Mouse (Mus musculus) gonadal fat pad, adult 2 months (tissue): ENCODE measurements around the gene Usp2. TPM values are rescaled to one million over a fixed set of nuclear protein-coding genes. Genes with fewer than 3 reads are reported as not detected.
A peak's percentile ranks its signal among the peaks of the same experiment; 100 is the strongest.

Experiments used
- DNase-seq: peaks from one replicate; pipeline ENCODE4 v3.0.0-alpha.2; 2012; ENCODE audit warnings: low read depth
- polyA plus RNA-seq: library from polyadenylated mRNA; depleted of rRNA; stranded (reverse); fragments of >200 nt; gene quantifications from 2 replicates; pipeline ENCODE4 v1.2.3, GENCODE M21; 2012

Gene Usp2
- polyA plus RNA-seq, 1 experiment: 19.3 TPM

DNA sequence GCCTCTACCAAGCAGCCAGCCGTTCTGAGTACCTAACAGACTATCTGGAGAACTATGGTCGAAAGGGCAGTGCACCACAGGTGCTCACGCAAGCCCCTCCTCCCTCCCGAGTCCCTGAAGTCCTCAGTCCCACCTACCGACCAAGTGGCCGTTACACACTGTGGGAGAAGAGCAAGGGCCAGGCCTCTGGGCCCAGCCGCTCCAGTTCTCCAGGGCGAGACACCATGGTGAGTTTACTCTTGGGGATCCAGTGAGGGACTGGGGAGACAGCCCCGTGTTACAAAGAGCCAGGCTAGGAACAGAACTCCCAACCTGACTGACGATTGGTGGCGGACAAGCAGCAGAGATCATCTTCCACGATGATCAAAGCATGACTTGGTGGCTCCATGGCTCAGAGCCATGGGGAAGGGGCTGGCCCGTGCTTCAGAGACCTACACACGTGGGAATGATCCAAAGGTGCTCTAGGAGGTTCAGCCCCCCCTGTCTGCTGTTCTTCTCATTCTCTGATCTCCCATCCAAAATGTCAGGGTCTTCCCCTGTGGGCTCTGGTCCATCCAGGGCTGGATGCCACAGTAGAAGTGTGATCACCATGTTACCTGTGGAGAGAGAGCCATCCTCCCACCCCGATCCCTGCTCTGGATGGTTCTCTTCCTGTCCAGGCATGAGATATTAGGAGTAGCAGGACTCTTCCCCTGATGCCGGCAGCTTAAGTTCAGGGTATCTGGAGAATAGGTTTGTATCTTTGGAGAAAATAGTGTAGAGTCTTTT, 9.4 kb downstream of the Usp2 start:
- no peak for DNase-seq

DNA sequence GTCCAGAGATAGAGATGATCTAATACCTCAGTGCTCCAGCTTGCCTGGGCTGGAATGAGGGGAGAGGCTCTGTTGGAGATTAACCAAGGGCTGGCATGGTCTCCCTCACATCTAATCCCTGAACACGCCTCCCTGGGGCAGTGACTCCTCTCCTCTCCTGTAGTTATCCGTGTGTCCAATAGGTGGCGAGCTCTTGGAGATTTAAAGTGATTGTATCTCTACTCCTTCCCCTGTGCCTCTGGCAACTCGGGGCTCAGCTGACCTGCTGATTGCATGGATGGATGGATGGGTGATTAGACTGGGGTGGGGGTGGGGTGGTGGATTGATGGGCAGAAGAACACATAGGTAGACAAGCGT, 9.9 kb downstream of the Usp2 start:
- DNase-seq: no peak

DNA sequence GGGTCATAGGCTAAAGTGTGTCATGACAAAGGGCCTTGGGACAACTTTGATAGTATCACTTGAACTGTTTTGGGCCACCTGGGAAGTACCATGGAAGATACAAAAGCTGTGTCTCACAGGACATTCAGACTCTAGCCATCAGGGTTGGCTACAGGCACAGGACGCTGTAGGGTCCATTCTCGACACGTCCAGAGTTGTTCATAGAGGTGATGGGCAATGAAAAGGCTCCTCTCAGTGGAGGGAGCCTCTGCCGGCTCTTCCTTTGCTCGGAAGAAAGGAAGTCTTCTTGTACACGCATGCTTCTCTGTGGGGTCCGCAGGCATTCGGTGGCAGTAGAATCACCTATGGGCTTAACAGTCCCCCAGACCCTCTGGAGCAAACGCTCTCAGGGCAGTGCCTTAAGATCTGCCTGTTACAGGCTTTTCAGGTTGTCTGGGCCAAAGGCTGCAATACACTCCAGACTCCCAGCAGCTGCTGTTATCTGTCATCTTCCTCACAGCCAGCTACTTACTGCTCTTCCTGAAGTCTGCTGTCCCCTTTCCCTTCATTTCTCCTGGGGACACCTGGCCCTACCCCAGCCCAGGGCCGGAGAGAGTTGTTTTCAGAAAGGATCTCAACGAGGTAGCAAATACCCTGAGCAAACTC, 10.6 kb downstream of the Usp2 start:
- no peak for DNase-seq

DNA sequence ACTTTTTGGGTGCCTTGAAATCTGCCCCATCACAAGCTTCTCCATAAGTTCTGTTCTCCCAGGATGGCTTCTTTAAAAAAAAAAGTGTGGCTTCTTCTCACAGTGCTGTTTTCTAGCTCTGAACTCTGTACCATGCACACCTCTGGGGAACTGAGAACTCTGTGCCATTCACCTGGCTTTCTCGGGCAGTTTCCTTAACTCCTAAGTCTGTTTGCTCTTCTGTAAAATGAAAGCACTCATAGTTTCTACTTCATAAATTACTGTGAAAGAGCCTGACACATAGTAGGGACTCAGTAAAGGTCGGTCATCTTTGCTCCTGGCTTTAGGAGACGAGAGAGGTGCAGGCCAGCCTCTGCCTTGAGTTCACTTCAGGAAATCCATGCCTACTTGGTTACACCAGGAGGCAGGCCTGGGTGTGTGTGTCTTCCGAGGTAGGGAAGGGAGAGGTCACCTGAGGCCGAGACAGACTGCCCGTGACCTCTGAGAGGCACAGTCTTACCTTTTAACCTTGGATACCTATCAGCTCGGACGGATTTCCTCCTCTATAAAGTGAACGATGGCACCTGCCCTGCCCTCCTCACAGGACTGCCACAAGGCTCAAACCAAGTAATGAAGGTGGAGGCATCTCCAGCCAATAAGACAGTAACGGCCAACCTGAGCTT, 11.4 kb downstream of the Usp2 start:
- DNase-seq: no peak

DNA sequence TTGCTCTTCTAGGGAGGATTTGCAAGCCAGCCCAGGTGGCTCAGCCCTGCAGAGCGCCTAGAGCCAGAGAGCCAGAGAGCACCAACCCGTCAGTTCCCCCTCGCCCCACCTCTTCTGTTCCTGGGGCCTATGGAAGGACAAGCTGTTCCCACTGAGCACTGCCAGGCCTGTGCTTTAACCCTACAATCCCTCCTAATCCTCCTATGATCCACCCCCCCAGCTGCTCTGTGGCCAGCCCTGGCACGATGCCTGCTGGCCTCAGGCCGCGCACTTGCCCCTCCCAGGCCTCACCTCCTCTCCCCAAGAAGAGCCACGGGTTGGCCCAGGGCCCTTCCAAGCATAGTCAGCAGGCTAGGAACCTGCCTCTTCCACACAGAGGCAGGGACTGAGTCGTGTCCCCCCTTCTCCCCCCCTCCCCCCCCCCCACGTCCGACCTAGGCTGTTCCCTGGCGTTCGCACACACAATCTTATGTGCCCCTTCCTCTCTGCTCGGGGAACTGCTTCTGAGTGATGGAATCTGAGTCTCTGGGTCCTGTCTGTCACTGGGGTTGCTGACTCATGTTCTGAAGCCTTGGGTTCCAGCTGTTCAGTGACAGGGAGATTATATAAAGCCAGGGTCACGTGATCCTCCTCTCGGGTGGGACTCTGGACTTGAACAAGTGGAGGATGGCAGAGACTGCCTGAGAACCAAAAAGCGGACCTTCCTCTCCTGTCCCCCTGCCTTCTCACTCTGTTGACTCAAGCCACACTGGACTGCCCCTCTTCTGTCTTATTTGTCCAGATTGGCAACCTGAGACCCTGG, 12.3 kb downstream of the Usp2 start:
- DNase-seq: peak; percentile 87

DNA sequence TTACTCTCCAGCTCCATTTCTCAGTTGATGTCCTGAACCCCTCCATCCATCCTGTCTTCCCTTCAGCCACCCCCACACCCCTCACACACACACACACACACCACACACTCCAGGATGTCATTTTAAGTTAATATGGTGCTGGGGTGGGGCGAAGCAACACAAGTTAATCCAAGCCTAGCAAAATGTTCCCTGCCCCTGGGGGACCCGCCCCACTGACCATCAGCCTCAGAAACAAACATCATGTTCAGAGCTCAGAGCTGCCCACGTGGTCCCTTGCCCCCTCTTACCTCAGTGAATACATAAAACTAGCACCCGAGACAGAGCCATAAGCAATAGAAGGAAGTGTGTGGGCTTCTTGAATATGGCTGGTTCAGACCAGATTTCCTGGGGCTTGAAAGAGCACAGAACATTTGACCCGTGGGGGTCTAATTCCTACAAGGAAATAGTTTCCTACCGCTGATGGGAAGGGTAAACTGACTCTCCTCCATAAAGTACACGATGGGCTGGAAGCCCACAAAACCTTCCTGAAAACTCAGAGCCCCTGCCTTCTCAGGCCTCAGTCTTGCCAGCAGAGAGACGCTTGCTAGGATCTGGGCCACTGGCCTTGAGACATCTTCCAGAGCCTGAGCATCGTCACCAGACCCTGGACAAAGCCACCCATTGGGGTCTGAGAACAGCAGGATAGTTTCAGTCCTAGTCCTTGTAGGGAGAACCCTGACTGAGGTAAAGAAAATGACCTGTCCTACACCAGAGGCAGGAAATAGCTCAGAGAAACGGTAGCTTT, 13.4 kb downstream of the Usp2 start:
- DNase-seq: no peak

DNA sequence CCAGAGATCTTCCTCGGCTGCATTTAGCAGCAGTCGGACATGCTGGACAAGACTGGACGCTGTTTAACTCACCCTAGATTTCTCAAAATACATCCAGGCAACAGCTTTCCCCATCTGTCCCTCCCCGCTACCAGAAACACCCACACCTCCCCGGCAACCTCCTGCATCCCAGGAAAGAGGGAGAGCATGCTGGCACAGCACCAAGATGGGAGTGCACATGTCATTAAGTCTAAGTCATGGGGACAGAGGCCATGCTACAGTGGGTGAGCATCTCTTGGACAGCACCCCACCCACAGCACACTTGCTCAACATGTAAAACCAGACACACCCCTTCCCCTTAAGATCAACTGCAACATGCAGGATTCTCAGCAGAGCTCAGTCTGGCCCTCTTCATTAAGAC, 14.1 kb downstream of the Usp2 start:
- DNase-seq: no peak

DNA sequence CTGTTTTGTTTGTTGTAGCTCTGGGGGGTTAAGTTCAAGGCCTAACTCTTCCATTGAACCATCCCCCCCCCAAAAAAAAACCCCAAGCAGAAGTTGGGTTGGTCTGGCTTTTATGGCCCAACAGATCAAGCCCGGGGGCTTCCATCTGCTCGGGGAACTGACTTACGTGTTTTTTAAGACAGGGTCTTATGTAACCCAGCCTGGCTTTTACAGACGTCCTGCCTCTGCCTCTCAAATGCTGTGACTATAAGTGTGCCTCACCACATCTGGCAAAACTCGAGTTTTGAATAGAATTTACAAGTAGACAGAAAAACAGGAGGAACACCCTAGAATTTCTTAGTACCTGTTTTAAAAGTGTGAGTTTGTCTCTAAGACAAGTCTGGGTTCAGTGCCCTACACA, 14.8 kb downstream of the Usp2 start:
- no peak for DNase-seq

DNA sequence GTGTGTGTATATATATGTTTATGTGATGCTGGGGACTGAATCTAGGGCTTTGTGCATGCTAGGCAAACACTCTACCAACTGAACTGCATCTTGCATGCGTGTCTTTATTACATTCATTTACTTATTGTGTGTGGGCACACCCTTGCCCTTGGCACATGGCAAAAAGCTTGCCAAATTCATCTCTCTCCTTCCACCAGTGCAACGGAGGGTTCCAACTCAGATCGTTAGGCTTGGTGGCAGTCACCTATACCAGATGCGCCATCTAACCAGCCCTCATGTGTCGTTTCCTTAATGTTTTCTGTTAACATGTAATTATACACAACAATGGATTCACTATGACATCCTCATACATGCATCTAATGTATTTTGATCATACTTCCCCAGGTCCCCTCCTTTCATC, 15.4 kb downstream of the Usp2 start:
- DNase-seq: no peak

DNA sequence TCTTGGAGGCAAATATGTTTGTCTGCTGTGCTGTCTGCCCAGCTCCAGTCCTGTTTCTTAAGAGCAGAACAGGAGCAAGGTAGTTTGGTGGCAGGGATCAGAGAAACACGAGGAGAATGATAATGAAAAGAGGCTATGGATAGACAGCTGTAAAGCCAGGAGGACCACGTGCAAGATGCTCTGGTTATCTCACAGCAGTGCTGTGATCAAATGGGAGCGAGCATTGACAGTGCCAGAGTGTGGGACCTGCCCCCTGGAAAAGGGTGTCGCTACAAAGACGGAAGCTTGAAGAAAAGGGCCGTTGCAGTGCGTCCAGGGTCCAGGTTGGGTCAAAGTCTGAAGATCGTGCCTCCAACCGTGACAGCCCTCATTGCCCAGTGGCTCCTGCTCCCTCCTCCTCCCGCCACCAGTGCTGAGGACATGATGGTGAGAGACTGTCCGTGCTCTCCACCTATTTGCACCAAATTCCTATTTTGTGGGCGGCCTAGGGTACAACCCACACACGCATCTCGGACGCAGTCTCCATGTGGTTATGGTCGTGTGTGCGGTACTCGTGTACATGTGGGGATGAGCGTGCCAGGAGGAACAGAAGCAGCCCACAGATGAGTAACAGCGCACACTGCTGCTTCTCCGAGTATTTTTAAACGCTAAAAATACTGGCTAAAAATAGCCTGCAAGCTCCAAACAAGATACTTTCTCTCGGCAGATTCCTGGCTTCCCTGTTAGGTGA, 16.7 kb downstream of the Usp2 start:
- DNase-seq: no peak

DNA sequence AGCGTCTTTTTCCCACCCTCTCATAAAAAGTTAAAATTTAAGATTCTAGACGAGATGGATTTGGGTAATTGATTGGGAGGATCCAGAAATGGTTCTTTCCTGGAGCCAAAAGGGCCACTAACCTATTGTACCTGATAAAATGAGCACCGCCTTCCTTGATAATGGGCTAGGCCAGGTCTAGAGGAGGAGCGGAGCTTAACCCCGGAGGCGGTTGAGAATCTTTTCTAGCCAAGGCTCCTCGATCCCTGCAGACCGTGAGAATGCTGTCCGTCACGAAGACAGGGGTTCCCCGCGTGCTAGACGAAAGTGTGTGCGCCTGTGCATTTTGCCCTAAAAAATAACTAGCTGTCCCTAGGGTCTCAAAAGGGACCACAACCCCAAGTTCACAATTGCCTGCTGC, 17.4 kb downstream of the Usp2 start:
- DNase-seq: no peak

DNA sequence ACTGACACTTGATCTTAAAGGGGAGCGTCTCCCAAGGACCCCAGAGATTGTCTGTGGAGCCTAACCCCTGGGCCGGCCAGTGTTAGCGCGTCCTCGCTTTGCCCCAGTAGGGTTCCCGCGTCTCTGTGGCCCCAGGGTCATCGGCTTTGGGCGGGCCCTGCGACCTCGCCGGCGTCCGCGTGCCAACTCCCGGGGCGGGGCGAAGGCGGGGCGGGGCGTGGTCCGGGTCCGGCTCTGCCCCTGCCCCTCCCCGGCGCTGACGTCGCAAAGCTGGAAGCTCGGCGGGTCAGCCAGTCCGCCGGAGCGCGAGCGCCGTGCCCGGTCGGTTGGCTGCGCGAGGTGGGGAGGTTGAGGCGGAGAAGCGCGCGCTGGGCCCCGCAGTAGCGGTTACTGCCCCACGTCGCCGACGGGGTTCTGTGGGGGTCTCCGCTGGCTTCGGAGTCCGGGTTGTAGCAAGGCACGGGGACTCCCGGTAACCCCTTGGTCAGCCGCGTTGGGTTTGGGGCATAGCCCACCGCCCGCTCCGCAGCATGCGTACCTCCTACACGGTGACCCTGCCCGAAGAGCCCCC, 17.9 kb downstream of the Usp2 start:
- DNase-seq: no peak

DNA sequence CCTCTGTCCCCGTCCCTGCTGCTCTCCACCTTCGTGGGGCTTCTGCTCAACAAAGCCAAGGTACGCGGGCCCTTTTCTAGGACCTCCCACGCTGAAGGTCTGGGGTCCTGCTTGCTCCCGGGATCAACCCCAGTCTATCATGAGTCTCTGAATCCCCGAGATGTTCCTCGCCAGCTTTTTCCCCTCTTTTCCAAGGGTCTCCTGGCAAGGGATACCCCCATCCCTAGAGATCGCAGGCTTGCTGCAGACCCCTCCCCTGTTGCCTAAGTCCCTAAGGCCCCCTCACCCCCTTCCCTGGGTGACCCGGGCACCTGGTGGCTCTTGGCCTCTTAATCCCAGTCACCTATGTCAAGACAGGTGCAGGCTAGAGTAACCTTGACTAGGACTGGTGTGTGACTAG, 18.5 kb downstream of the Usp2 start:
- DNase-seq: no peak

DNA sequence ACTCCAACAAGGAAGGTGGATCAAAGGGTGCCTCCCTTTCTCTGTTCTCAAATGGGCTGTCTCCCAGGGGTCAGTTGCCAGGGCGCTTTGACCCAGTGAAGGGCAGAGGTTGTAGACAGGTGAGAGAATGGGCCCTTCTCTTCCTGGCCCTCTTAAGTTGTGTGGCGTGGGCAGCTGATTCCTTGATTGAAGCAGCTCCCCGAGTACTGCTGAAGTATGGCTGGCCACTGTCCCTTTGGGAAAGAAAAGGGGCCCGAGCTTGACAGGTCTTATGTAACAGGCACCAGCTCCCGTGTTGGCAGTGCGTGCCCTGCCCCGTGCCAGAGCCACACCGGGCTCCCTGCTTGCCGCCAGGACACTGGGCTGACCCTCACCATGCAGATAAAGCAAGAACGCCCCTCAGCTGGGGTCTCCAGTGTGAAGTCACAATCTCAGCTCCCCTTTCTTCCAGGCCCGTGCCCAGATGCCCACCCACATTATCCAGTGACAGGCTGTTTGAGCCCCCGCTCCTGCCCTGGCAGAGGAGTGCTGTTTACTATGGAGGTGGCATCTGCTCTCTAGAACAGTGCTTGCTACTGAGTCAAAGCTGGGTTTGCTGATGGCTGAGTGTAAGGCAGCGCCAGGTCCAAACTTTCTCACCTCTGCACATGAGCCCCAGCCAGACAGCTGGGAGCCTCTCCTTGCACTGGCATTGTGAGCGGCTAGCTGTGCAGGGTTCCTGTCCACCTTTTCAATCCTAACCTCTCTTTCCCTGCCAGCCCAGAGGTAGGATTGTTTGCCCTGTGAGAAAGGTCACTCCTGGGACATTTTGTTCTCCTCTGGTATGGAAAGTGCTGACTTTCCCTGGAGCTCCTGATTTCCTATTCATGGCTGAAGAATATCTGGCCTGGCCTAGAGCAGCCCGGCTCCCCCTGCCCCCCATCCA, 19.2 kb downstream of the Usp2 start:
- DNase-seq: no peak

DNA sequence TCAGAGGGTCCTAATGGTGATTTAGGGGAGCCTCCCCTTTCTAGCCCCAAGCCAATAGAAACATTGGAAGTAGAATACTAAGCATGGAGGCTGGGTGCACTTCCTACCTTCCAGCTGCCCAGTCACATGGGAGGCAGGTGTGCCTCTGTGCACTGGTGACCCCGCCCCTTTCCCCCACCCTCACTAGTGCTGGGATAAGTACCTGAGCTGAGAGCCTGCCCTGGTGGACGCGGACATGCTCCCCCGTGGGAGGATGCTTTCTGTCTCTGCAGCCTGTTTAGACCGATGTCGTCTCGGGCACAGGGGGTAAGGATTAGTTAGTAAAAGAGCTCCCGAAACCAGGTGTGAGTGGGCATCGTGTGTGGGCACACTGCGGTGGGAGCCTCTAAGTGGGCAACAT, 20.1 kb downstream of the Usp2 start:
- no peak for DNase-seq

DNA sequence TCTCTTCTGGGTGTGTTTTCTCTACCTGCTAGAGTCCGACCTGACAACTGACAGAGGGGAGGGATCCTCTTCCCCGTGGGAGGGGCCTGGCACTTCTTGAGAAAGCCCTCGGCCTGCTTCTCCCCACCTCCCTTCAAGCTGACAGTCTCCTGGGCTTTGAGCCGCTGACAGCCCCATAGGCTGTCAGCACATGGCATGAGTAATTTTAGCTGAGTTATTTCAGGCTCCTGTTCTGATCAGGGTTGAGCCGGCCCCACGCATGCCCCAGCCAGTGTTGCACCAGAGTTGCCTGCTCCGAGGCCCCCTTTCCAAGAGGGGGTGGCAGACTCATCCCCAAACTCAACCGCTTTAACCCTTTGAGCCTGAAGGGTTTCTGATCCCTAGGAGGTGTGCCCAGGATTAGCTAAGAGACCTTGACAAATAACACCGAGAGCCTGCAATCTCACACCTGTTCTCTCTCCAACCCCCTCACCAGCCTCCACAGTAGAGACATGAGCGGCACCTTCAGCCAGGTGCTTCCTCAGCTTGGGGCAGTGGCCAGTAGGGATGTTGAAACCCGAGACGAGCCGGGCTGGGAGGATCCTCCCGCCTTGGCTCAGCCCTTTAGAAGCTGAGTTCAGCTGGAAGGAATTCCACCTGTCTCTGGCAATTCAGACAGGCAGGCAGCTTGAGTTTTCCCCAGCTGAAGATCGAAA, 21.1 kb downstream of the Usp2 start:
- DNase-seq: peak; percentile 96

DNA sequence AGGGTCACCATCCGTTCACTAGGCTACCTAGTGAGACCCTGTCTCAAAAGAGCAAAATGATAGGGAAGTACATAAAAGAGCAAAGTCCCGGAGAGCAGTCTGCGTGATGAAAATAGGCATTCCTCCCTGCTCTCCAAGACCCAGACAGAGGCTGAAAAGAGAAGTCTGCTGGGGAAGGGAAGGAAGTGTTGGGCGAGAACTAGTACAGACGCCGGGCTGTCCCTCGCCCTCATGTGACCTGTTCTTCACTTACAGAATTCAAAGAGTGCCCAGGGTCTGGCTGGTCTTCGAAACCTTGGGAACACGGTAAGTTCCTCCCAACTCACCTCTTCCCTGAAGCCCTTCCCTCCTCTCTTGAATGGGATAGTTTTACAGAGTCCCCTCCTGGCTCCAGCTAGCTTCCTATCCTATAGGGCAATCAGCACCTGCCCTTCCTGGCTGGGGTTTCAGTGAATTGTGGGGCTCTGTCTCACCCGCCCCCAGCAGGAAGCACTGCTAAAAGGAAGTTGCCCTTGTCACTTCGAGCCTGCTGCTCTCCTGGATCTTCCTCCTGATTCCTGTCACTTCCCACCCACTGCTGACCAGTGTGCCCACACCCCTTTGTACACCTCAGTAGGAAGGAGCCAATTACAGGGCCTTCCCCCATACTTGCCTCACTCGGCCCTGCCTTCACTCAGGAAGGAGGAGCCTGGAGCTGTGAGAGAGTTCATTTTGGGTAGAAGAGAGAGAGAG, 22.2 kb downstream of the Usp2 start:
- DNase-seq: no peak
